Mouse (Mus musculus) ES-E14 (cell line): ENCODE results near the gene Tns1. TPM values are rescaled to one million over a fixed set of nuclear protein-coding genes. Genes with fewer than 3 reads are reported as not detected.

Experiments
- DNase-seq: peaks from one replicate; pipeline ENCODE4 v3.0.0-alpha.2; 2013; ENCODE audit warnings: low read depth, low spot score
- H3K27ac ChIP-seq: 2 replicates; pipeline ENCODE4 v1.5.1; 2012; ENCODE audit warnings: low read depth, mild to moderate bottlenecking, low read length, moderate library complexity, mixed read lengths; ENCODE audit not compliant: poor library complexity, insufficient read depth, severe bottlenecking
- H3K36me3 ChIP-seq: 2 replicates; pipeline ENCODE4 v1.6.1; 2012; ENCODE audit warnings: mild to moderate bottlenecking, low read length, moderate library complexity, mixed read lengths; ENCODE audit not compliant: control insufficient read depth, poor library complexity, insufficient read depth, severe bottlenecking
- H3K4me1 ChIP-seq, 2 experiments: fragments of 150-350 bp in 1 of 2; sonication (generic) in 1 of 2; 2 replicates each; pipeline ENCODE4 v1.6.1; 2012; ENCODE audit warnings: low read length in 2 of 2, mild to moderate bottlenecking in 1 of 2, mixed read lengths in 1 of 2; ENCODE audit not compliant: control insufficient read depth in 2 of 2, insufficient read depth in 2 of 2, poor library complexity in 1 of 2
- H3K4me3 ChIP-seq, 2 experiments: fragments of 150-350 bp in 1 of 2; sonication (generic) in 1 of 2; 2 replicates each; pipeline ENCODE4 v1.5.1; 2012; ENCODE audit warnings: low read length in 2 of 2, low read depth in 1 of 2, mild to moderate bottlenecking in 1 of 2, mixed read lengths in 1 of 2; ENCODE audit not compliant: insufficient read depth in 1 of 2, poor library complexity in 1 of 2, severe bottlenecking in 1 of 2
- H3K9ac ChIP-seq: 2 replicates; pipeline ENCODE4 v1.6.1; 2012; ENCODE audit warnings: low read depth, mild to moderate bottlenecking, low read length, mixed read lengths; ENCODE audit not compliant: poor library complexity, insufficient read depth, severe bottlenecking
- H3K9me3 ChIP-seq: fragments of 150-350 bp; sonication (generic); 2 replicates; pipeline ENCODE4 v1.6.1; 2012; ENCODE audit warnings: low read depth, mild to moderate bottlenecking, low read length; ENCODE audit not compliant: control insufficient read depth, insufficient read depth
- CHD2 ChIP-seq: IDR thresholded peaks from 2 replicates; pipeline ENCODE4 v1.6.1; 2014; ENCODE audit warnings: mild to moderate bottlenecking, low read depth, low read length, inconsistent platforms
- HCFC1 ChIP-seq: IDR thresholded peaks from 2 replicates; pipeline ENCODE4 v1.6.1; 2012; ENCODE audit warnings: low read length, inconsistent platforms, borderline replicate concordance; ENCODE audit not compliant: insufficient read depth
- MAFK ChIP-seq: IDR thresholded peaks from 2 replicates; pipeline ENCODE4 v1.6.1; 2014; ENCODE audit warnings: mild to moderate bottlenecking, low read depth, low read length, inconsistent platforms; ENCODE audit not compliant: insufficient read depth
- ZC3H11A ChIP-seq: IDR thresholded peaks from 2 replicates; pipeline ENCODE4 v1.6.1; 2012; ENCODE audit warnings: low read depth, mild to moderate bottlenecking, inconsistent platforms, low read length, borderline replicate concordance
- ZNF384 ChIP-seq: IDR thresholded peaks from 2 replicates; pipeline ENCODE4 v1.6.1; 2012; ENCODE audit warnings: low read depth, low read length, inconsistent platforms
- in situ Hi-C, 2 experiments: fragments of 600-800 bp; cut with MboI; formaldehyde crosslinking; loops; one replicate each; pipeline ENCODE4 v1.15.1; 2025; ENCODE audit warnings: low sequenced_read_pairs in 2 of 2, inconsistent platforms in 1 of 2; ENCODE audit not compliant: unreplicated experiment in 2 of 2
- total RNA-seq: library from RNA; depleted of rRNA; stranded (reverse); fragments of 300-350 nt; gene quantifications from 2 replicates; pipeline ENCODE4 v1.2.3, GENCODE M21; 2012

The Tns1 gene
- total RNA-seq, 1 experiment: 9.5 TPM

DNA sequence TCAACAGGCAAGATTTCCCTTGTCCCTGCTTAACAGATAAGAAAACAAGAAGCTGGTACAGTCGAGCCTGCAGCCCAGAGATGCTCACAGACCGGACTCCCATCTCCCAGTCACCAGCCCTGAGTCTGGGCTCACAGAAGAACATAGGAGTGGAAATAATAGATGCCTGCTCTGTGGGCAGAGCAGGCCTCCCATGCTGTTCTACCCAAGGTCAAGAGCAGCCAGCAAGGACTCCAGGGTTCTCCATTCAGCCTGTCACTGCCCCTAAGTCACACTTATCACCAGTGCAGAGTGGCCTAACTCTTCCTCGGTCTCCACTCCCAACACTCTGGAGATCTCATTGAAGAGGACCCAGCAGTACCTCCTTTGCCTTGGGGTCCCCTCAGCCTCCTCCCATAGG is 69.8 kb downstream of the Tns1 start:
- in situ Hi-C loops: no loop called here
- TF ChIP-seq HCFC1: no peak
- no peak for TF ChIP-seq ZNF384
- no peak for TF ChIP-seq MAFK
- no peak for TF ChIP-seq CHD2
- 0 out of 4 replicates have a peak, but pooled peaks cover 0 to 2% of the 10 kb centered on the region in 2 experiments for H3K4me1 ChIP-seq
- no peak for DNase-seq
- H3K9me3 ChIP-seq: no peaks in the 10 kb centered on the region
- H3K9ac ChIP-seq: no peak overlapping the region
- H3K27ac ChIP-seq: no peak overlapping the region
- no peak overlapping the region for H3K4me3 ChIP-seq
- no peaks in the 10 kb centered on the region for H3K36me3 ChIP-seq

DNA sequence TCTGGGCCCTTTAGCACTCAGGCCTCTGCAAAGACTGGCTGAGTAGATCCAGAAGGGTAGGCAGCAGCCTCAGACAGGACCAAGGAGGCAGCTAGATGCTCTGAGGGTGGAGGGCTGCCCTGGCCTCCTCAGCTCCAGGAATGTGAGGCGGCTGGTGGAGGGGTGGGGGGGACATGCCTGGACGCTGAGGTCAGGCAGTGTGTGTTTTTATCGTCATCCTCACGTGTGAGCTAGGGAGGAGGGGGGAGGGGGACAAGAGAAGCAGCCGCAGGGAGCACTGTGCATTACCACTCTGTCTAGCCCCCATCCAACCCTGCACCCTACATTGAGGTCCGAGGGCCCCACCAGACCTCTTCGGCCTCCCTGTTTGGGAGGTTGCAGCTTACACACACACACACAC is 70.2 kb downstream of the Tns1 start:
- H3K36me3 ChIP-seq: no peaks in the 10 kb centered on the region
- 0 out of 4 replicates have a peak, but pooled peaks cover 0 to 2% of the 10 kb centered on the region in 2 experiments for H3K4me1 ChIP-seq
- TF ChIP-seq ZC3H11A (no peak), MAFK (no peak), ZNF384 (no peak), CHD2 (no peak), HCFC1 (no peak)
- H3K4me3 ChIP-seq: no peak overlapping the region
- no peaks in the 10 kb centered on the region for H3K9me3 ChIP-seq
- H3K27ac ChIP-seq: no peak overlapping the region
- no peak overlapping the region for H3K9ac ChIP-seq
- DNase-seq: no peak
- in situ Hi-C loops: no loop called here

DNA sequence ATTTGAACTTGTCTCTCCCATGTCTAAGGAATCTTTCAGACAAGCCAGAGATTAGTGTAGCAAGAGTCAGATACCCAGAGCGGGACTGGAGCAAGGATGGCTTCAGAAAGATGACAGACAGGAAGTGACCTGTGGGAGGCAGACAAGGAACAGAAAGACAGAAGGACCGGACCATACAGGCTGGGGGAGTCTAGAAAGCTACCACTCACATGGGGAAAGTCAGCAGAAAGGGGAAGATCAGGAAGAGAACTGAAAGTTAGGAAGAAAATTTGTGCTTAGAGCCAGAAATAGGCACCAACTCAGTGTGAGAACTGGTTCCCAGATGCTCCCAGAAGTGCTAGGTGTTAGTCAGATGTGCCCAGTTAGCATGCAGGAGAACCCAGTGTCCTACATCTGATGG is 71.2 kb downstream of the Tns1 start:
- in situ Hi-C loops: no loop called here
- no peaks in the 10 kb centered on the region for H3K4me1 ChIP-seq
- H3K27ac ChIP-seq: no peak overlapping the region
- no peak for TF ChIP-seq ZNF384
- TF ChIP-seq HCFC1: no peak
- TF ChIP-seq CHD2: no peak
- TF ChIP-seq MAFK: no peak
- no peak overlapping the region for H3K9ac ChIP-seq
- H3K4me3 ChIP-seq: no peak overlapping the region
- DNase-seq: no peak
- H3K36me3 ChIP-seq: no peaks in the 10 kb centered on the region
- no peaks in the 10 kb centered on the region for H3K9me3 ChIP-seq

DNA sequence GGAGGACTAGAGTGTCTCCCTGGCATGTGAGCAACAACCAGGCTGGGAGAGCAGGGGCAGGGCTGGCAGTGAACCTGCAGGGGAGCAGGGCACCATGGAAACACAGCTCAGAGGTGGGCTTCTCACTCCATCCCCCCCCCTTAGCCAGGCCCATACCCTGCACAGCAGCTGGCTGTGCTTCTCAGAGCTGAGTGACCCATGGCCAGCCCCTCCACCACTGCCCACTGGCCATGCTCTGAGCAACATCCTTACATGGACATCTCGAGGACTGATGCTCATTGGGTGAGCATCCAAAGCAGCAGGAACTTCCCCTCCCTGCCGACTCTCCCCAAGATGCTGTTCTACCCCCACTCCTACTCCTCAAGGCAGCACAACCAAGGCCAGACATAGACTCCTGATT is 72.9 kb downstream of the Tns1 start:
- Histone ChIP-seq H3K36me3 (no peaks in the 10 kb centered on the region), H3K4me1 (no peaks in the 10 kb centered on the region), H3K9ac (no peak overlapping the region), H3K9me3 (no peaks in the 10 kb centered on the region), H3K27ac (no peak overlapping the region), H3K4me3 (no peak overlapping the region)
- TF ChIP-seq HCFC1: no peak
- no peak for TF ChIP-seq ZNF384
- no peak for TF ChIP-seq CHD2
- no peak for TF ChIP-seq MAFK
- TF ChIP-seq ZC3H11A: no peak
- in situ Hi-C loops: no loop called here
- DNase-seq: no peak

DNA sequence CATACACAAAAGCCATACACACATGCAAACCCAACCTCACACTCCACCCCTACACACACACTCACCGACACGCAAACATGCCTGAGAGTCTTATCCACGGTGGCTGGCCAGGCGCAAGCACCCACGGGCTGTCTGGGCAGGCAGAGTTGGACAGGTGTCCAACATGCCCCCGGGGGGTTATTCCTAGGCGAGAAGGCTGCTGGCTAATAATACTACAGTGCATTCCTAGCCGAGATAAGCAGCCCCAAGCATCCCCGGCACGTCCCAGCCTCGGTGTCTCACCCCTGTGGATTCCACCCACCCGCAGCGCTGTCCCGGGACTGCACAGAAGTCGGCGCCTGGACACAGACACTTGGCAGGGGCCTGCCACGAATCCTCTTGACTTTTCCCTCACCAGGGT is 74.8 kb downstream of the Tns1 start:
- H3K9ac ChIP-seq: no peak overlapping the region
- no peaks in the 10 kb centered on the region for H3K4me1 ChIP-seq
- no peaks in the 10 kb centered on the region for H3K36me3 ChIP-seq
- no peak overlapping the region for H3K27ac ChIP-seq
- no peak for TF ChIP-seq MAFK
- no peak for TF ChIP-seq HCFC1
- TF ChIP-seq ZC3H11A: no peak
- TF ChIP-seq CHD2: no peak
- TF ChIP-seq ZNF384: no peak
- no peak for DNase-seq
- no peaks in the 10 kb centered on the region for H3K9me3 ChIP-seq
- no peak overlapping the region for H3K4me3 ChIP-seq
- in situ Hi-C loops: no loop called here
